Mouse (Mus musculus) hindbrain, embryonic 11.5 days (tissue): ENCODE measurements at regions not wholly inside any gene's neighbourhood (a gene's known extent, or its start where the extent isn't known, plus 50 kb on each side); places are given as distances from the start of the nearest gene placed in this dataset.
"Not testable (repeated sequence)": the region's sequence is repeated elsewhere in the genome, so short reads cannot be mapped to it uniquely, and the experiment has no call there.

Experiments
- ATAC-seq: fragments of 200-750 bp; cut with Nextera tagmentation; 2 replicates; pipeline ENCODE4 v1.8.0; 2017; ENCODE audit warnings: mild to moderate bottlenecking, moderate TSS enrichment, moderate library complexity; ENCODE audit not compliant: low FRiP score
- DNase-seq: peaks from one replicate; pipeline ENCODE4 v3.0.0-alpha.2; 2015; ENCODE audit warnings: low spot score
- H3K27ac ChIP-seq: fragments of 300-500 bp; sonication (generic); 2 replicates; pipeline ENCODE4 v1.5.1; 2014; ENCODE audit warnings: mild to moderate bottlenecking, low read depth, low read length
- H3K27me3 ChIP-seq: fragments of 300-500 bp; sonication (generic); 2 replicates; pipeline ENCODE4 v1.6.1; 2014; ENCODE audit warnings: mild to moderate bottlenecking, low read length, moderate library complexity, mixed read lengths; ENCODE audit not compliant: control insufficient read depth, insufficient read depth
- H3K36me3 ChIP-seq: fragments of 300-500 bp; sonication (generic); 2 replicates; pipeline ENCODE4 v1.6.1; 2014; ENCODE audit warnings: mild to moderate bottlenecking, low read length, moderate library complexity, mixed read lengths; ENCODE audit not compliant: control insufficient read depth, insufficient read depth
- H3K4me1 ChIP-seq: fragments of 300-500 bp; sonication (generic); replicated peaks from 2 replicates; pipeline ENCODE4 v1.6.1; 2014; ENCODE audit warnings: low read length, mixed read lengths; ENCODE audit not compliant: control insufficient read depth, insufficient read depth
- H3K4me2 ChIP-seq: fragments of 300-500 bp; sonication (generic); replicated peaks from 2 replicates; pipeline ENCODE4 v1.6.1; 2014; ENCODE audit warnings: mild to moderate bottlenecking, low read depth, low read length
- H3K4me3 ChIP-seq: fragments of 300-500 bp; sonication (generic); 2 replicates; pipeline ENCODE4 v1.5.1; 2014; ENCODE audit warnings: low read depth, low read length
- H3K9ac ChIP-seq: fragments of 300-500 bp; sonication (generic); 2 replicates; pipeline ENCODE4 v1.6.1; 2014; ENCODE audit warnings: low read depth, low read length
- H3K9me3 ChIP-seq: fragments of 300-500 bp; sonication (generic); 2 replicates; pipeline ENCODE4 v1.6.1; 2016; ENCODE audit warnings: low read length; ENCODE audit not compliant: control insufficient read depth
- WGBS: fragments of 180-500 bp; shearing (Covaris S2); extraction: QIAGEN DNeasy Blood & Tissue Kit; methylation state at CpG from one replicate; pipeline ENCODE4 v1.1.7; 2014; 5-methylcytosine and 5-hydroxymethylcytosine counted together

DNA sequence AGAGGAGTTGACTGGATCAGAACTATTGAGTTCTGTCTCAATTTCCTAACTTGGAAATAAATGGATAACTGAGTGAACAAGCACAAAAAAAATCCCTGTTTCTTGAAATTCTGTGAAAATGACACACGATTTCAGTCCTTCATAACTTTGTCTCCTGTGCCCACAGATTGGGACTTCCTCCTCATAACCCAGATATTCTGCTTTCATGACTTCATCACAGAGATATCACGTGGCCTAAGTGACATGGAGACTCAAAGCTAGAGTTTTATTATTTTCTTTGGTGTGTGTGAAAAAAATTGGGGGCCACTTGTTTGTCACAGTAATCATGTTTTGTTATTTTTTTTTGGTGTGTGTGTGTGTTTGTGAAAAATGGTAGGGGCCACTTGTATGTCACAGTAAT is 160.8 kb downstream of the Olfr164 start:
- no peak overlapping the region for H3K27ac ChIP-seq
- no peaks in the 10 kb centered on the region for H3K27me3 ChIP-seq
- DNase-seq (no peak), ATAC-seq (no peak)
- H3K9ac ChIP-seq = no peak overlapping the region
- 76% methylated on average over 2 of the region's 2 CpGs for WGBS
- H3K4me3 ChIP-seq = no peak overlapping the region
- no peak overlapping the region for H3K4me2 ChIP-seq
- H3K36me3 ChIP-seq = no peaks in the 10 kb centered on the region
- H3K4me1 ChIP-seq = no peaks in the 10 kb centered on the region
- H3K9me3 ChIP-seq = no peaks in the 10 kb centered on the region

DNA sequence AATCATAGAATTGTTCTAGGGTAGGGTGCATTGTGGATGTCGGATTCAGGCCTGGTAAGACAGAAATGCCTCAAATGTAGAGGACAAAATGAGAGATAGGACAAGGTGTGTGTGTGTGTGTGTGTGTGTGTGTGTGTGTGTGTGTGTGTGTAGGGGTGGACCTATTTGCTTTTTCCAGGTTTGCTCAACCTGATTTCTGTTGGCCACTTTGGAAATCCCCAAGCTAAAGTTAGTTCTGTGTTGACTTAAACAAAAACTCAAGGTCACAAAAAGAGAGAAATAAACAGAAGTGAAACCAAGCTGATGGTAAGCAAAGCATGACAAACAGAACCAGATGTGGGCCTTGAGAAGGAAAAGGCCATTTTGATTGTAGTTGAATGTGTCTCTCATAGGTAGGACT is 161.4 kb downstream of the Olfr164 start:
- H3K9ac ChIP-seq, H3K4me1 ChIP-seq, H3K27me3 ChIP-seq, H3K9me3 ChIP-seq, H3K4me2 ChIP-seq, H3K27ac ChIP-seq, H3K36me3 ChIP-seq, DNase-seq, H3K4me3 ChIP-seq, ATAC-seq: not testable (repeated sequence)
- WGBS = 88% methylated on average over 1 of the region's 1 CpGs

DNA sequence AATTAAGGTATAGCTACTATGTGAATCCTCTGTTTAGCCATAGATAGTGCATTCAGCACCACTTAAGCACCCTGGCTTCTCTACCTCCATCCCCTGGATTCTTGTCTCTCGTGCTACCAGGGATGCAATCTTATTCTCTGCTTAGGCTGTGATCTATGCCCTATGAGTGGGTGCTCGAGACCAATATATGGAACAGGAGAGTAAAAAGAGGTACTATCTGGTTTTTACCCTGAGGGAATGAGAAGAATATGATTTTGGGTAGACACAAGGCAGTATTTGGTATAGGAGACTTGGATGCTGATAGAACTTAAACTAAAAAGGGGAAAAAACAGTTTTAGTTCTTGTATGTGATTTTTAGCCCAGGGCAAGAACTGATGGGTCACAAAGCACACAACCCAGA is 162.8 kb downstream of the Olfr164 start:
- Histone ChIP-seq H3K36me3 (no peaks in the 10 kb centered on the region), H3K4me3 (no peak overlapping the region), H3K9me3 (no peaks in the 10 kb centered on the region), H3K27me3 (no peaks in the 10 kb centered on the region), H3K4me1 (no peaks in the 10 kb centered on the region), H3K27ac (no peak overlapping the region), H3K4me2 (no peak overlapping the region), H3K9ac (no peak overlapping the region)
- DNase-seq (no peak), ATAC-seq (no peak)
- 77% methylated on average over 2 of the region's 2 CpGs for WGBS

DNA sequence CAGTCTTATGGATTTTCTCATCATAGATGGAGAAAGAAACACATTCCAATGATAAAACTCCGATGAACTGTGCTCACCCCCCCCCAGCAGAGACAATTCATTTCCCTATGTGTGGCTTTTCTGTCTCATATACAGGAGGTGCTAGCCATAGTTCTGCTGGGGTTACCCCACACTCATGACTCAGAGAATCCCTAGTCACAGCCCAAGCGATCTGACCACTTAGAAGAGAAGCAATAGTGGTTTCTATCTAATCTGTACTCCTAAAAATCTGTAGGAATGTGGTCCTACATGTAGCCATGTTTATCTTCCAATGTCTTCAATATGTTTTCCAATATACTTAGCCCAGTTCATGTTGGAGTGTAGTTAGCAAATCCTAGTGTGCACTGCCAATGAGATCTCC is 163.3 kb downstream of the Olfr164 start:
- no peak overlapping the region for H3K4me3 ChIP-seq
- no peak overlapping the region for H3K27ac ChIP-seq
- ATAC-seq (no peak), DNase-seq (no peak)
- WGBS = 81% methylated on average over 2 of the region's 2 CpGs
- H3K27me3 ChIP-seq = no peaks in the 10 kb centered on the region
- H3K9me3 ChIP-seq = no peaks in the 10 kb centered on the region
- no peaks in the 10 kb centered on the region for H3K4me1 ChIP-seq
- H3K4me2 ChIP-seq = no peak overlapping the region
- H3K9ac ChIP-seq = no peak overlapping the region
- H3K36me3 ChIP-seq = no peaks in the 10 kb centered on the region

DNA sequence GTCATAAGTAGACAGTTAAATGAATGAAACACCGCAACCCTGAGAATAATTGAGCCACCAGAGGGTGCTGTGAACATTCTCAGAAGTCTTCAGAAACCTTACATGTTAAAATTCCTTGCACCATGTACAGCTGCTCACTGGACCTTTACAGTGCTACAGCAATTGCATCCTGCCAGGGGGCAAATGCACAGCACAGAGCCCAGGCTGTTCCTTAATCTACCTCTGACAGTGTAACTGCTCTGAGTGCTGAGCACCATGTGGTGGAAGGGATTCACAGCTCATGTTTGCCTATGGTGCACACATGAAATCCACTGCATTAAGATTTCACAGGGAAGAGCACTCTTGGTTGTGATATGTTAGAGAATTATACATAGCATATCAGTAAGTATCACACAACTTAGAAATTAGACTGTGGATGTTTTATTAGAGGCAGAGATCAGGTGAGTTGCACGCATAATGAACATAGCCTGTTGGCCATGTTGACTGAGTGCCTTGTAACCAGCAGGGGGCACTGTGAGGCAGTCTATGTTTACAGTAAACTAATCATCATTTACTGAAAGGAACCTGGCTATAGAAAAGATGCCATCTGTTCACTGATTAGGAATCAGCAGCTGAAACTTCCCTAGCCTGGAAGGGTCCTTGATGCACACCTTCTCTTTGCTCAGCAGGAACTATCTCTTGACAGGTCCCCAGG is 167.4 kb downstream of the Olfr164 start:
- Histone ChIP-seq H3K4me3 (no peak overlapping the region), H3K9me3 (no peaks in the 10 kb centered on the region), H3K9ac (no peak overlapping the region), H3K4me1 (no peaks in the 10 kb centered on the region), H3K27ac (no peak overlapping the region), H3K36me3 (no peaks in the 10 kb centered on the region), H3K4me2 (no peak overlapping the region), H3K27me3 (no peaks in the 10 kb centered on the region)
- DNase-seq = peak; percentile 0
- WGBS = 75% methylated on average over 2 of the region's 2 CpGs
- no peak for ATAC-seq
